Mouse (Mus musculus): ENCODE data around the gene Ulk4. TPM values are rescaled to one million over a fixed set of nuclear protein-coding genes. Genes with fewer than 3 reads are reported as not detected.
A peak's percentile ranks its signal among the peaks of the same experiment; 100 is the strongest.

Gene Ulk4
- polyA plus RNA-seq, 1 experiment: 14.9 TPM

DNA sequence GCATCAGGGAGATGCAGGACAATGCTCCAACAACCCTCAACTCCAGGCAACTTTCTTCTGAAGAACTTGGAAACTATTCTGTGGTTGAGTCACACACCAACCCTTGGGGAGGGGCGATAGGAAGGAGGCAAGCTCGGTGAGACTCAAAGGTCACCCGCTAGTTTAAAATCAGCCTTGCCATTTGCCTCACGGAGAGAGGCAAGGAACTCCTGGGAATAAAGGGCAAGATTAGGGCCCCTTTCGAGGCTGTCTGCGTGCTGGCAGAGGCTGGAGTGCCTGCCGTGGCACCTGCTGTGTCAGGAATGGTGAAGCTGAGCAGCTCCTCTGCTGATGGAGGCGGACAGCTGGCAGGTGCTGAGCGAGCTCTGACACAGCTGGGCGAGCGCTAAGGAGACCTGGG, 169.9 kb downstream of the Ulk4 start:
- no peak for DNase-seq
- WGBS: 43% methylated on average over 11 of the region's 11 CpGs
- H3K4me3 ChIP-seq (replicated peaks; ENCODE audit: extremely low read depth, low read depth, low read length): no peak overlapping the region
- H3K4me1 ChIP-seq (ENCODE audit: control insufficient read depth, insufficient read depth, low read length): no peaks in the 10 kb centered on the region
- no peak for TF ChIP-seq CTCF (IDR thresholded peaks at IDR 0.05; ENCODE audit: insufficient read depth, low read length)
- no peak for TF ChIP-seq POLR2A (IDR thresholded peaks at IDR 0.05; ENCODE audit: borderline replicate concordance, extremely low read depth, low read depth, low read length)

DNA sequence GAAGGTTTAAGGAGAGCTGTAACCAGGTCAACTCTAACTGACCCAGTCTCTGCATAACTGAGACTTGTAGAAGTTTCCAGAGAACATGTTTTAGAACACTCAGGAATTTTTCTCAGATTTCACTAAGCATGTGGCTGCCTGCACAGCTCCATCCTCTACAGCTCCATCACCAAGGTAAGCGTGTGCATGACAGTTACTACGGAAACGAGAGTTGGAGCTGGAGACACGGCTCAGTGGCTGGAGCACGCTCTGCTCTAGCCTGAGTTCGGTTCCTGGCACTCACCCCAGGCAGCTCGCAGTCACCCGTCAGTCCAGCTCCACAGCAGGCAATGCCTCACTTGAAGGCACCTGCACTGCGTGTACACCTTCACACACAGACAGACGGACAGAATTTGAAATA, 175.5 kb downstream of the Ulk4 start:
- 82% methylated on average over 10 of the region's 10 CpGs for WGBS
- Histone ChIP-seq H3K4me1 (ENCODE audit: control insufficient read depth, insufficient read depth, low read length) (no peaks in the 10 kb centered on the region), H3K4me3 (replicated peaks; ENCODE audit: extremely low read depth, low read depth, low read length) (no peak overlapping the region)
- TF ChIP-seq POLR2A (IDR thresholded peaks at IDR 0.05; ENCODE audit: borderline replicate concordance, extremely low read depth, low read depth, low read length) (no peak), CTCF (IDR thresholded peaks at IDR 0.05; ENCODE audit: insufficient read depth, low read length) (no peak)
- no peak for DNase-seq

GRCm38 (mm10) chr9:121099453-121099852, 177.5 kb downstream of the Ulk4 start:
- 88% methylated on average over 10 of the region's 10 CpGs for WGBS
- Histone ChIP-seq H3K4me1 (ENCODE audit: control insufficient read depth, insufficient read depth, low read length) (no peaks in the 10 kb centered on the region), H3K4me3 (replicated peaks; ENCODE audit: extremely low read depth, low read depth, low read length) (no peak overlapping the region)
- no peak for TF ChIP-seq CTCF (IDR thresholded peaks at IDR 0.05; ENCODE audit: insufficient read depth, low read length)
- TF ChIP-seq POLR2A (IDR thresholded peaks at IDR 0.05; ENCODE audit: borderline replicate concordance, extremely low read depth, low read depth, low read length): no peak
- DNase-seq: no peak

GRCm38 (mm10) chr9:121093760-121094159, 183.2 kb downstream of the Ulk4 start:
- DNase-seq: no peak
- Histone ChIP-seq H3K4me3 (replicated peaks; ENCODE audit: extremely low read depth, low read depth, low read length) (no peak overlapping the region), H3K4me1 (ENCODE audit: control insufficient read depth, insufficient read depth, low read length) (no peaks in the 10 kb centered on the region)
- TF ChIP-seq CTCF (IDR thresholded peaks at IDR 0.05; ENCODE audit: insufficient read depth, low read length) (no peak), POLR2A (IDR thresholded peaks at IDR 0.05; ENCODE audit: borderline replicate concordance, extremely low read depth, low read depth, low read length) (no peak)
- 82% methylated on average over 7 of the region's 7 CpGs for WGBS

DNA sequence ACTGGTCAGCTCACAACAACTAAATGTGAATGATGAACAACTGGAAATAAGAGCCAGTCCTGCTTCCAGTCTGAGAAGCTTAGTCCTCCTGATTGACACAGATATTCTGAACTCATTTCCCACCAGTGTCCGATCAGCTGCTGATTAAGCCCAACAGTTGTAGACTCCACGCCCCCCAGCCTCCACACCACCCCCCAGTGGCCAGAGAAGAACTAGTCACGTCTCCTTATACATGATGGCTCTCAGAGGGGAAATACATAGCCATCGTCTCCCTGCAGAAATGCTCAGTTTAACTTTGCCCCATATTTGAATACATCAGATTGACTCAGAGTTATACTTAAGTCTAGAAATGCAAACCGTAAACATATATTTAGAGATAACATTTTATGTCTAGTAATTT, 184.4 kb downstream of the Ulk4 start:
- Histone ChIP-seq H3K4me3 (replicated peaks; ENCODE audit: extremely low read depth, low read depth, low read length) (no peak overlapping the region), H3K4me1 (ENCODE audit: control insufficient read depth, insufficient read depth, low read length) (no peaks in the 10 kb centered on the region)
- no peak for DNase-seq
- TF ChIP-seq POLR2A (IDR thresholded peaks at IDR 0.05; ENCODE audit: borderline replicate concordance, extremely low read depth, low read depth, low read length): no peak
- peak; percentile 27; the same call in 1 of the 2 replicates for TF ChIP-seq CTCF (IDR thresholded peaks at IDR 0.05; ENCODE audit: insufficient read depth, low read length)
- WGBS: 75% methylated on average over 5 of the region's 5 CpGs

- 76% methylated on average over 10 of the region's 10 CpGs for WGBS
- DNase-seq: no peak
- TF ChIP-seq POLR2A (IDR thresholded peaks at IDR 0.05; ENCODE audit: borderline replicate concordance, extremely low read depth, low read depth, low read length) (no peak), CTCF (IDR thresholded peaks at IDR 0.05; ENCODE audit: insufficient read depth, low read length) (no peak)
- Histone ChIP-seq H3K4me3 (replicated peaks; ENCODE audit: extremely low read depth, low read depth, low read length) (no peak overlapping the region), H3K4me1 (ENCODE audit: control insufficient read depth, insufficient read depth, low read length) (no peaks in the 10 kb centered on the region)
These were observed 185.8 kb downstream of the Ulk4 start for GRCm38 (mm10) chr9:121091016-121091735.

DNA sequence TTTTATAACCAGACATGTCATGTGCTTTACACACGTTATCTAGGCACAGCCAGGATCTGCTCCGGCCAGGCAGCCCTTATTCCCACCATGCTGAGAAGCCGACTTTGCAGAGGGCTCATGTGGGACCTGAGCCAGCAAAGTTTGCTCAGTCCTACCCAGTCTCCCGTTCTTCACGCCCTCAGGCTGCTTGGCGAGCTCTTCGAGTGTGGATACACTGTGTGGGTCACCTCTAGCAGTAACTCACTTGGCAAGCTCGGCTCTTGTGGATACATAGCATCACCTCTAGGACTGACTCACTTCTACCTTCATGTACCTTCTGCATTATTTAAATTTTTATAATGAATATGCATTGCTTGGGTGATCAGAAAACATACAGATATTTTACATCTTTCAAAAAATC, 189.3 kb downstream of the Ulk4 start:
- 50% methylated on average over 8 of the region's 8 CpGs for WGBS
- TF ChIP-seq CTCF (IDR thresholded peaks at IDR 0.05; ENCODE audit: insufficient read depth, low read length) (no peak), POLR2A (IDR thresholded peaks at IDR 0.05; ENCODE audit: borderline replicate concordance, extremely low read depth, low read depth, low read length) (no peak)
- Histone ChIP-seq H3K4me3 (replicated peaks; ENCODE audit: extremely low read depth, low read depth, low read length) (no peak overlapping the region), H3K4me1 (ENCODE audit: control insufficient read depth, insufficient read depth, low read length) (no peaks in the 10 kb centered on the region)
- no peak for DNase-seq

- DNase-seq: no peak
- H3K4me3 ChIP-seq (replicated peaks; ENCODE audit: extremely low read depth, low read depth, low read length): no peak overlapping the region
- no peaks in the 10 kb centered on the region for H3K4me1 ChIP-seq (ENCODE audit: control insufficient read depth, insufficient read depth, low read length)
- TF ChIP-seq POLR2A (IDR thresholded peaks at IDR 0.05; ENCODE audit: borderline replicate concordance, extremely low read depth, low read depth, low read length): no peak
- WGBS: 74% methylated on average over 4 of the region's 4 CpGs
These were observed 192.8 kb downstream of the Ulk4 start for GRCm38 (mm10) chr9:121084191-121084590.

DNA sequence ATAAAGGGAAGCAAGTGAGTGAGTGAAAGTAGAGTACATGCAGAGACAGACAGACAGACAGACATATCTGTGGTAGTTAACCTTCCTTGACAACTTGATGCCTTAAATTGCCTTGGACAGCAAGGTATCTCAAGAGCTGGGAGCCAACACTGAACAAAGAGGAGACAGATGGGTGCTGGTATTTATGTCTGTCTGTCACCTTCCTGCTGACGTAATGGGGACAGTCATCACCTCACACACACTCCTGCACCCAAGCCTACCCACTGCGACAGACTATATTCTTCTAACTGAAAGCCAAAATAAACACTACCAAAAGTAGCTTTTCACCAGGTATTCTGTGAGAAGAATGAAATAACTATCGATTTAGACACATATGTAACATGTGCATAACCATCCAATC, 196.2 kb downstream of the Ulk4 start:
- no peak for DNase-seq
- Histone ChIP-seq H3K4me3 (replicated peaks; ENCODE audit: extremely low read depth, low read depth, low read length) (no peak overlapping the region), H3K4me1 (ENCODE audit: control insufficient read depth, insufficient read depth, low read length) (no peaks in the 10 kb centered on the region)
- TF ChIP-seq POLR2A (IDR thresholded peaks at IDR 0.05; ENCODE audit: borderline replicate concordance, extremely low read depth, low read depth, low read length) (no peak), CTCF (IDR thresholded peaks at IDR 0.05; ENCODE audit: insufficient read depth, low read length) (no peak)
- WGBS: 87% methylated on average over 3 of the region's 3 CpGs

- no peak for TF ChIP-seq POLR2A (IDR thresholded peaks at IDR 0.05; ENCODE audit: borderline replicate concordance, extremely low read depth, low read depth, low read length)
- no peak for TF ChIP-seq CTCF (IDR thresholded peaks at IDR 0.05; ENCODE audit: insufficient read depth, low read length)
- WGBS: 64% methylated on average over 10 of the region's 10 CpGs
- Histone ChIP-seq H3K4me1 (ENCODE audit: control insufficient read depth, insufficient read depth, low read length) (no peaks in the 10 kb centered on the region), H3K4me3 (replicated peaks; ENCODE audit: extremely low read depth, low read depth, low read length) (no peak overlapping the region)
- no peak for DNase-seq
These were observed 196.6 kb downstream of the Ulk4 start for GRCm38 (mm10) chr9:121080413-121080812.

Data from lung, adult 2 months (tissue).